In genomic region chr10:126929543-126929942, GRCm38 (mm10) we compare ENCODE assay signal across 8 mouse cellular contexts. TPM values are rescaled to one million over a fixed set of nuclear protein-coding genes. Genes with fewer than 3 reads are reported as not detected.
DNase-seq lines count a peak whose midpoint lies in the region; ATAC-seq and TF ChIP-seq lines count a peak whose summit lies in the region.
"Had no signal": no experiment of that assay in that cellular context is flagged by ENCODE, and none has a peak within 500 bp of the region (broad histone marks: within the 10 kb centered on the region; RNA-seq: fewer than 3 reads in every experiment).

No protein-coding gene starts in this region.

- H3K4me1 ChIP-seq in kidney, embryonic 15.5 days, result peaks cover 67% of the 10 kb centered on the region
- peaks cover 18% of the 10 kb centered on the region for H3K4me1 ChIP-seq in testis, adult 2 months (ENCODE audit: control insufficient read depth, insufficient read depth, low read length)
- H3K4me1 ChIP-seq in intestine, embryonic 16.5 days (ENCODE audit: control insufficient read depth, insufficient read depth, low read length), result peaks cover 56% of the 10 kb centered on the region

- peak overlapping the region; percentile 97 for H3K27ac ChIP-seq in kidney, embryonic 15.5 days
- peak overlapping the region; percentile 86 for H3K27ac ChIP-seq in testis, adult 2 months (ENCODE audit: control insufficient read depth, insufficient read depth, low read depth, low read length)
- peak overlapping the region; percentile 96 for H3K27ac ChIP-seq in intestine, embryonic 16.5 days (ENCODE audit: low read length)

- H3K27me3 ChIP-seq in kidney, embryonic 15.5 days, result no peaks in the 10 kb centered on the region
- H3K27me3 ChIP-seq in testis, adult 2 months (ENCODE audit: control insufficient read depth, insufficient read depth, low read length), result 0 out of 2 replicates have a peak, but pooled peaks cover 2% of the 10 kb centered on the region
- no peaks in the 10 kb centered on the region for H3K27me3 ChIP-seq in intestine, embryonic 16.5 days (replicated peaks; ENCODE audit: control insufficient read depth, insufficient read depth, low read length)

- H3K36me3 ChIP-seq in kidney, embryonic 15.5 days, result no peaks in the 10 kb centered on the region
- no peaks in the 10 kb centered on the region for H3K36me3 ChIP-seq in testis, adult 2 months (ENCODE audit: control insufficient read depth, insufficient read depth, low read length)
- H3K36me3 ChIP-seq in intestine, embryonic 16.5 days (ENCODE audit: control insufficient read depth, insufficient read depth, low read length), result no peaks in the 10 kb centered on the region

- H3K9ac ChIP-seq in kidney, embryonic 15.5 days, result no peak overlapping the region
- peak overlapping the region; percentile 82; the same call in 1 of the 2 replicates for H3K9ac ChIP-seq in intestine, embryonic 16.5 days (ENCODE audit: low read depth, low read length)

- WGBS in kidney, embryonic 15.5 days, result 62% methylated on average over 3 of the region's 3 CpGs
- 61% methylated on average over 3 of the region's 3 CpGs for WGBS in intestine, embryonic 16.5 days

- no peak for DNase-seq in kidney, adult 11 months
- no peak for DNase-seq in testis, postnatal 14 days (ENCODE audit: low spot score)
- DNase-seq in c-Kit-positive CD71-positive TER-119-positive erythroid progenitor cells, embryonic 14.5 days (ENCODE audit: low spot score), result no peak
- DNase-seq in urinary bladder, postnatal 14 days (ENCODE audit: low spot score), result no peak
- DNase-seq: kidney, adult 18-20 months had no signal

- 0 out of 2 replicates have a peak, but pooled peaks cover 3% of the 10 kb centered on the region for H3K9me3 ChIP-seq in kidney, embryonic 15.5 days (replicated peaks)
- no peaks in the 10 kb centered on the region for H3K9me3 ChIP-seq in intestine, embryonic 16.5 days (ENCODE audit: control insufficient read depth, low read length)

- no peak for TF ChIP-seq POLR2A in testis, adult 2 months (IDR thresholded peaks at IDR 0.05; ENCODE audit: control insufficient read depth, low read depth, low read length)

- no peak for TF ChIP-seq CTCF in testis, adult 2 months (IDR thresholded peaks at IDR 0.05; ENCODE audit: control insufficient read depth, insufficient read depth, insufficient replicate concordance, low read depth, low read length)

- no peak overlapping the region for H3K4me3 ChIP-seq in kidney, embryonic 15.5 days (replicated peaks)
- no peak overlapping the region for H3K4me3 ChIP-seq in testis, adult 2 months (ENCODE audit: control insufficient read depth, low read depth, low read length)
- H3K4me3 ChIP-seq in intestine, embryonic 16.5 days (ENCODE audit: low read length), result no peak overlapping the region

- peak overlapping the region; percentile 92 for H3K4me2 ChIP-seq in kidney, embryonic 15.5 days
- peak overlapping the region; percentile 94; the same call in 1 of the 2 replicates for H3K4me2 ChIP-seq in intestine, embryonic 16.5 days (ENCODE audit: low read depth, low read length)

- no peak for ATAC-seq in kidney, embryonic 15.5 days (replicated peaks; ENCODE audit: low FRiP score)
- ATAC-seq in intestine, embryonic 16.5 days, result no peak

RNA-seq across cellular contexts. Expression of gene Atp23, which starts 28.4 kb away (rescaled TPM):
- polyA plus RNA-seq in kidney, embryonic 15.5 days (2015; fragmentation: Nextera tagmentation; extraction: Ambion mirVana), result 18.3 and 19.5 TPM in 2 replicates
- 10.3 TPM in 2 replicates for polyA plus RNA-seq in testis, adult 2 months (2012; rRNA removed)
- polyA plus RNA-seq in intestine, embryonic 16.5 days (2015; fragmentation: Nextera tagmentation; extraction: Ambion mirVana), result 14.8 and 15.3 TPM in 2 replicates

RNA-seq across cellular contexts. Expression of gene Ctdsp2, which starts 49.0 kb away (rescaled TPM):
- polyA plus RNA-seq in kidney, embryonic 15.5 days (2015; fragmentation: Nextera tagmentation; extraction: Ambion mirVana), result 67.5 and 73.2 TPM in 2 replicates
- polyA plus RNA-seq in testis, adult 2 months (2012; rRNA removed), result 39.4 and 46.8 TPM in 2 replicates
- 41.2 and 44.0 TPM in 2 replicates for polyA plus RNA-seq in intestine, embryonic 16.5 days (2015; fragmentation: Nextera tagmentation; extraction: Ambion mirVana)
